Mouse (Mus musculus) lung, adult 10 weeks (tissue): ENCODE results near the gene 1700018G05Rik. TPM values are rescaled to one million over a fixed set of nuclear protein-coding genes. Genes with fewer than 3 reads are reported as not detected.

Source experiments
- polyA plus RNA-seq: library from polyadenylated mRNA; stranded (reverse); fragments of 350-450 nt; fragmentation: Illumina TruSeq; extraction: RNeasy Lipid Tissue Mini Kit (QIAGEN cat#74804); gene quantifications from one replicate; pipeline ENCODE4 v1.2.3, GENCODE M21; 2014; ENCODE audit warnings: low read depth, low replicate concordance; ENCODE audit not compliant: insufficient read depth

Gene 1700018G05Rik
- not detected for polyA plus RNA-seq

DNA sequence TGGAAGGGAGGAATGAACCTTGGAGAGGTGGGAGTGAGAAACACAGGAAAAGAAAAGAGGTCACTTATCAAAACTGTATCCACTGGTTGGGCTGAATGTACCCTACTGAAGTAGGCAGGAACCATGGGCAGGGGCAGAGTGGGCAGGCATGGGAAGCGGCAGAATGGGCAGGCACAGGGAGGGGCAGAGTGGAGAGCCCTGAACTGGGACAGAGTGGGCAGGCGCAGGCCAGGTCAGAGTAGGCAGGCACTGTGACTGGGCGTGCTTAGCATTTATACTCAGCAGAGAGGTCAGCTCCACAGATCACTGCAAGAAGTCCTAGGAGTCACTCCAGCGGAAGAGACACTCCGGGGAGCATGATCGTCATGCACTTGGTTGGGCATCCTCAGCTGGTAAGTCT is at the start of gene 1700018G05Rik:
Gene 1700018G05Rik (plus strand): TSS at position 301 of the 400 bp plus-strand sequence.

DNA sequence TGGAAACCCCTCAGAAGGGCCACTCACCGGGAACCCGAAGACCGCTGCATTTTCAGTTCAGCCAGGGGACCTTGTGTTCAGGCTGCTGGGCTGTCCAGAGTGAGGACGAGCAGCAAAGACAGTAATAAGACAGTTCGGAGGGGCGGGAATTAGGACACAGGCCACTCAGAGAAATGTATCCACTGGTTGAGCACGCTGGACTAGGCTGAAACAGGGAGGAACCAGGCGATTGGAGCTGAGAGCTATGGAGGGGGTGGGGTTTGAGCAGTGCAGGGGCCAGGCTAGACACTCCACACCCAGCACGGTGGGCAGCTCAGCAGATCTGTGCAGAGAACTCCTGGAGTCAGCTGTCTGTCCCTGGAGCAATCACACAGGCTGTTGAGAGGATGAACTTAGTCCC is 19.6 kb upstream of the 1700018G05Rik start, which contains the start of the genes Dmrtc1a and 1700011M02Rik:
Gene Dmrtc1a (minus strand): TSS at position 101 of the 400 bp plus-strand sequence.
Gene 1700011M02Rik (plus strand): TSS at position 319 of the 400 bp plus-strand sequence.

Other genes with a start within 250 kb of the 1700018G05Rik start
- gene Gm3880, start 241.4 kb upstream of the 1700018G05Rik start, polyA plus RNA-seq = not detected
- not detected for gene Gm9112, start 220.7 kb upstream of the 1700018G05Rik start, polyA plus RNA-seq
- not detected for gene Dmrtc1b, start 220.5 kb upstream of the 1700018G05Rik start, polyA plus RNA-seq
- gene Dmrtc1c1, start 125.4 kb upstream of the 1700018G05Rik start, polyA plus RNA-seq = not detected
- gene Dmrtc1c2, start 73.8 kb upstream of the 1700018G05Rik start, polyA plus RNA-seq = not detected
- not detected for gene 1700031F05Rik, start 60.4 kb upstream of the 1700018G05Rik start, polyA plus RNA-seq
- 0.19 TPM for gene Dmrtc1a, start 19.7 kb upstream of the 1700018G05Rik start, polyA plus RNA-seq
- gene 1700011M02Rik, start 19.5 kb upstream of the 1700018G05Rik start, polyA plus RNA-seq = not detected